Mouse (Mus musculus) neural tube, embryonic 13.5 days (tissue): Measurements from ENCODE around the gene Usp17lc. TPM values are rescaled to one million over a fixed set of nuclear protein-coding genes. Genes with fewer than 3 reads are reported as not detected.
"Not testable (repeated sequence)": the region's sequence is repeated elsewhere in the genome, so short reads cannot be mapped to it uniquely, and the experiment has no call there.

Experiments used
- ATAC-seq: fragments of 200-750 bp; cut with Nextera tagmentation; 2 replicates; pipeline ENCODE4 v1.8.0; 2017; ENCODE audit warnings: low read depth, mild to moderate bottlenecking, moderate TSS enrichment, moderate library complexity
- H3K27ac ChIP-seq: fragments of 300-500 bp; sonication (generic); replicated peaks from 2 replicates; pipeline ENCODE4 v1.5.1; 2015; ENCODE audit warnings: moderate library complexity, mild to moderate bottlenecking, inconsistent platforms
- H3K27me3 ChIP-seq: fragments of 300-500 bp; sonication (generic); 2 replicates; pipeline ENCODE4 v1.6.1; 2015; ENCODE audit warnings: mild to moderate bottlenecking, inconsistent platforms
- H3K36me3 ChIP-seq: fragments of 300-500 bp; sonication (generic); 2 replicates; pipeline ENCODE4 v1.6.1; 2015; ENCODE audit warnings: mild to moderate bottlenecking, inconsistent platforms
- H3K4me1 ChIP-seq: fragments of 300-500 bp; sonication (generic); replicated peaks from 2 replicates; pipeline ENCODE4 v1.6.1; 2015; ENCODE audit warnings: inconsistent platforms
- H3K4me2 ChIP-seq: fragments of 300-500 bp; sonication (generic); 2 replicates; pipeline ENCODE4 v1.6.1; 2015; ENCODE audit warnings: inconsistent platforms, mild to moderate bottlenecking, moderate library complexity
- H3K4me3 ChIP-seq: fragments of 300-500 bp; sonication (generic); 2 replicates; pipeline ENCODE4 v1.5.1; 2015; ENCODE audit warnings: mild to moderate bottlenecking, inconsistent platforms
- H3K9ac ChIP-seq: fragments of 300-500 bp; sonication (generic); 2 replicates; pipeline ENCODE4 v1.6.1; 2015; ENCODE audit warnings: moderate library complexity, mild to moderate bottlenecking, inconsistent platforms
- H3K9me3 ChIP-seq: fragments of 300-500 bp; sonication (generic); 2 replicates; pipeline ENCODE4 v1.6.1; 2016; ENCODE audit warnings: inconsistent platforms
- WGBS: fragments of 180-500 bp; shearing (Covaris S2); methylation state at CpG from one replicate; pipeline ENCODE4 v1.1.7; 2015; 5-methylcytosine and 5-hydroxymethylcytosine counted together
- microRNA-seq: library from miRNA; unstranded; fragments of <30 nt; microRNA quantifications from one replicate; pipeline ENCODE4, GENCODE M21; 2016
- polyA plus RNA-seq: library from polyadenylated mRNA; unstranded; fragments of >200 nt; fragmentation: Nextera tagmentation; extraction: Ambion mirVana; gene quantifications from 2 replicates; pipeline ENCODE4 v1.2.1, GENCODE M21; 2015

The Usp17lc gene
- polyA plus RNA-seq: not detected in 2 replicates

DNA sequence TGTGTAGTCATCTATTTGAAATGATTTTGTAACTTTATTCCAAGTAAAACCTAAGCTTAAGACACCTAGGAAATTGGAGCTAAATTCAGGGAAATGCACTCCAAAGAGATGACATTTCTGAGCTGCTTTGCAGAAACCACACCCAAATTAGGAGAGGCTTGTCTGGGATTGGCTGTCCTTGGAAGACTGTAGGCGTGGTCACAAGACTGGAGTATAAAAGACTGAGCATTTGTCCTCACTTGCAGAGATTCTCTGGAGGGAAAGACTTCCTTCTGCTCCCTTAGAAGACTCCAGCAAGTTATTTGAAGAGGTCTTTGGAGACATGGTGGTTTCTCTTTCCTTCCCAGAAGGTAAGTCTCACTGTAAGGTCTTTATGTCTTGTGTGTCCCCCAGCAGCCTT, at the start of gene Usp17lc:
Gene Usp17lc (plus strand): TSS at position 301 of the 400 bp plus-strand sequence.
- not testable (repeated sequence) for H3K27ac ChIP-seq, H3K27me3 ChIP-seq, H3K4me3 ChIP-seq, H3K36me3 ChIP-seq, ATAC-seq, H3K9ac ChIP-seq, H3K4me1 ChIP-seq, H3K4me2 ChIP-seq, H3K9me3 ChIP-seq
- 76% methylated on average over 1 of the region's 1 CpGs for WGBS

DNA sequence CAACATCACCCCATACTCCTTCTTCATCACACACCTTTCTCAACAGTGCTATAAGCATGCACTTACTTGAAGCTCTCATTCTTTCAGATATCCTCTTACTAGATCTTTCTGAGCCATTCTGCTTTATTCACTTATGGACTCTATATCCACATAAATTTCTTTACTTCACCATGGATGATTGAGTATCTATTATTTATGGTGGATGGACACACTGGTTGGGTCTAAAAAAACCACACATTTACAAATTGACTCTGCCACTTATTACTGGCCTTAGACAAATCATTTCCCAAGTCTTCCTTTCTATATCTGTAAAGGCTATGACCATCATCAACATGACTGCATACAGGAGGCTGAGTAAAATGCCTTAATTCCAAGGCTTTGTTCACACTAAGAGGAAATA, 28.8 kb upstream of the Usp17lc start, which contains the start of gene Olfr603:
Gene Olfr603 (minus strand): TSS at position 101 of the 400 bp plus-strand sequence.
- no peaks in the 10 kb centered on the region for H3K36me3 ChIP-seq
- H3K9ac ChIP-seq: no peak within 1 kb of the TSS
- H3K27ac ChIP-seq: no peak within 1 kb of the TSS
- ATAC-seq: no peak
- H3K4me1 ChIP-seq: no peaks in the 10 kb centered on the region
- no peaks in the 10 kb centered on the region for H3K9me3 ChIP-seq
- no peak within 1 kb of the TSS for H3K4me3 ChIP-seq
- H3K27me3 ChIP-seq: no peaks in the 10 kb centered on the region
- H3K4me2 ChIP-seq: no peak within 1 kb of the TSS

- H3K4me2 ChIP-seq: no peak overlapping the region
- no peaks in the 10 kb centered on the region for H3K9me3 ChIP-seq
- H3K36me3 ChIP-seq: no peaks in the 10 kb centered on the region
- H3K4me1 ChIP-seq: no peaks in the 10 kb centered on the region
- H3K4me3 ChIP-seq: no peak overlapping the region
- no peaks in the 10 kb centered on the region for H3K27me3 ChIP-seq
- no peak overlapping the region for H3K9ac ChIP-seq
- no peak overlapping the region for H3K27ac ChIP-seq
- no peak for ATAC-seq
These were observed 17.1 kb upstream of the Usp17lc start for GRCm38 (mm10) chr7:103397758-103398157.

GRCm38 (mm10) chr7:103398981-103399380, 15.9 kb upstream of the Usp17lc start:
- 3% methylated on average over 1 of the region's 1 CpGs for WGBS
- no peaks in the 10 kb centered on the region for H3K9me3 ChIP-seq
- no peaks in the 10 kb centered on the region for H3K27me3 ChIP-seq
- H3K36me3 ChIP-seq: no peaks in the 10 kb centered on the region
- H3K4me2 ChIP-seq: no peak overlapping the region
- H3K27ac ChIP-seq: no peak overlapping the region
- no peak overlapping the region for H3K4me3 ChIP-seq
- no peak overlapping the region for H3K9ac ChIP-seq
- no peak for ATAC-seq
- no peaks in the 10 kb centered on the region for H3K4me1 ChIP-seq

DNA sequence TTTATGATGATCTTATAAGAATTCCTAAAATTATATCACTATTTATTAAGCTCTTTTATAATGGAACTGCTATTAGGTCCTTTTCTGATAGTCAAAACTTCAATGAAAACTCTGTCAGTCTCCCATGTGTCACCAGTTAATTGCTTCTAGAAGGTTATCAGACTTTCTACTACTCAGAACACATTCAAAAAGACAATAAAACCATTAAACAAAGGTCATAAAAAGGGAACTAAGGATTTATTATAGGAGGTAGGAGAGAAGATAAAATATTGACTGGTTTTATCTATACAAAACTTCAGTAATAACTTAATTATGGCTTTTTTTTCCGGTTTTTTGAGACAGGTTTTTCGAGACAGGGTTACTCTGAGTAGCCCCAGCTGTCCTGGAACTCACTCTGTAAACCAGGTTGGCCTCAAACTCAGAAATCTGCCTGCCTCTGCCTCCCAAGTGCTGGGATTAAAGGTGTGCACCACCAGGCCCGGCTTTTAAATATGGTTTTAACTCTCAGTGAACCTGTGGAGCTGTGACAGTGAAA, 8.3 kb upstream of the Usp17lc start:
- not testable (repeated sequence) for H3K9ac ChIP-seq, H3K36me3 ChIP-seq, H3K4me1 ChIP-seq, H3K9me3 ChIP-seq, H3K4me2 ChIP-seq, H3K27me3 ChIP-seq, ATAC-seq, H3K4me3 ChIP-seq, H3K27ac ChIP-seq
- 82% methylated on average over 3 of the region's 3 CpGs for WGBS

GRCm38 (mm10) chr7:103445339-103445738, 30.5 kb downstream of the Usp17lc start, which contains the start of gene Olfr605:
Gene Olfr605, minus strand, starts transcription at chr7:103445439.
- H3K4me3 ChIP-seq: no peak within 1 kb of the TSS
- no peaks in the 10 kb centered on the region for H3K9me3 ChIP-seq
- H3K27ac ChIP-seq: no peak within 1 kb of the TSS
- H3K4me1 ChIP-seq: no peaks in the 10 kb centered on the region
- no peaks in the 10 kb centered on the region for H3K36me3 ChIP-seq
- no peaks in the 10 kb centered on the region for H3K27me3 ChIP-seq
- WGBS: 96% methylated on average over 1 of the region's 1 CpGs
- H3K9ac ChIP-seq: no peak within 1 kb of the TSS
- ATAC-seq: no peak
- no peak within 1 kb of the TSS for H3K4me2 ChIP-seq

GRCm38 (mm10) chr7:103448746-103449145, 33.9 kb downstream of the Usp17lc start, which contains the start of gene Olfr606:
Gene Olfr606, plus strand, starts transcription at chr7:103449046.
- Histone ChIP-seq H3K4me2 (no peak within 1 kb of the TSS), H3K27me3 (no peaks in the 10 kb centered on the region), H3K27ac (no peak within 1 kb of the TSS), H3K4me1 (no peaks in the 10 kb centered on the region), H3K36me3 (no peaks in the 10 kb centered on the region), H3K9ac (no peak within 1 kb of the TSS), H3K4me3 (no peak within 1 kb of the TSS), H3K9me3 (no peaks in the 10 kb centered on the region)
- no peak for ATAC-seq
- WGBS: 90% methylated on average over 2 of the region's 2 CpGs

GRCm38 (mm10) chr7:103460590-103460989, 45.7 kb downstream of the Usp17lc start:
- Histone ChIP-seq H3K27me3 (no peaks in the 10 kb centered on the region), H3K9me3 (no peaks in the 10 kb centered on the region), H3K9ac (no peak overlapping the region), H3K36me3 (no peaks in the 10 kb centered on the region), H3K4me2 (no peak overlapping the region), H3K4me1 (no peaks in the 10 kb centered on the region), H3K4me3 (no peak overlapping the region), H3K27ac (no peak overlapping the region)
- no peak for ATAC-seq
- 95% methylated on average over 5 of the region's 5 CpGs for WGBS

Small RNAs within 50 kb of the gene (microRNA-seq; reads per million reads assigned to microRNA genes)
- not detected for gene Gm25774

Other genes starting within 250 kb of the Usp17lc start
- not detected in 2 replicates for gene Olfr591, start 236.7 kb upstream of the Usp17lc start, polyA plus RNA-seq
- gene Olfr592, start 230.3 kb upstream of the Usp17lc start, polyA plus RNA-seq: not detected in 2 replicates
- not detected in 2 replicates for gene Olfr593, start 203.2 kb upstream of the Usp17lc start, polyA plus RNA-seq
- gene Olfr594, start 198.1 kb upstream of the Usp17lc start, polyA plus RNA-seq: not detected in 2 replicates
- not detected in 2 replicates for gene Usp17ld, start 162.6 kb upstream of the Usp17lc start, polyA plus RNA-seq
- gene Olfr596, start 109.4 kb upstream of the Usp17lc start, polyA plus RNA-seq: not detected in 2 replicates
- not detected in 2 replicates for gene Olfr597, start 98.8 kb upstream of the Usp17lc start, polyA plus RNA-seq
- not detected in 2 replicates for gene Olfr598, start 91.5 kb upstream of the Usp17lc start, polyA plus RNA-seq
- not detected in 2 replicates for gene Olfr599, start 79.2 kb upstream of the Usp17lc start, polyA plus RNA-seq
- not detected in 2 replicates for gene Olfr600, start 65.4 kb upstream of the Usp17lc start, polyA plus RNA-seq
- not detected in 2 replicates for gene Olfr601, start 52.4 kb upstream of the Usp17lc start, polyA plus RNA-seq
- not detected in 2 replicates for gene Olfr603, start 28.9 kb upstream of the Usp17lc start, polyA plus RNA-seq
- gene Olfr605, start 30.4 kb downstream of the Usp17lc start, polyA plus RNA-seq: not detected in 2 replicates
- gene Olfr606, start 34.0 kb downstream of the Usp17lc start, polyA plus RNA-seq: not detected in 2 replicates
- gene Olfr607, start 49.1 kb downstream of the Usp17lc start, polyA plus RNA-seq: not detected in 2 replicates
- not detected in 2 replicates for gene Olfr608, start 54.8 kb downstream of the Usp17lc start, polyA plus RNA-seq
- gene Olfr609, start 83.0 kb downstream of the Usp17lc start, polyA plus RNA-seq: not detected in 2 replicates
- not detected in 2 replicates for gene Olfr610, start 97.0 kb downstream of the Usp17lc start, polyA plus RNA-seq
- gene Olfr611, start 105.8 kb downstream of the Usp17lc start, polyA plus RNA-seq: not detected in 2 replicates
- gene Olfr612, start 127.6 kb downstream of the Usp17lc start, polyA plus RNA-seq: not detected in 2 replicates
- gene Olfr613, start 133.0 kb downstream of the Usp17lc start, polyA plus RNA-seq: not detected in 2 replicates
- gene Olfr615, start 141.0 kb downstream of the Usp17lc start, polyA plus RNA-seq: not detected in 2 replicates
- not detected in 2 replicates for gene Olfr616, start 154.1 kb downstream of the Usp17lc start, polyA plus RNA-seq
- not detected in 2 replicates for gene Olfr617, start 158.0 kb downstream of the Usp17lc start, polyA plus RNA-seq
- not detected in 2 replicates for gene Olfr618, start 175.0 kb downstream of the Usp17lc start, polyA plus RNA-seq
- not detected in 2 replicates for gene Olfr619, start 185.5 kb downstream of the Usp17lc start, polyA plus RNA-seq
- gene Olfr620, start 197.5 kb downstream of the Usp17lc start, polyA plus RNA-seq: not detected in 2 replicates
- not detected in 2 replicates for gene Olfr622, start 227.6 kb downstream of the Usp17lc start, polyA plus RNA-seq
- gene Olfr623, start 248.6 kb downstream of the Usp17lc start, polyA plus RNA-seq: not detected in 2 replicates